Mouse (Mus musculus) adrenal gland, adult 2 months (tissue): ENCODE data around the gene Olfr24. TPM values are rescaled to one million over a fixed set of nuclear protein-coding genes. Genes with fewer than 3 reads are reported as not detected.
"Not testable (repeated sequence)": the region's sequence is repeated elsewhere in the genome, so short reads cannot be mapped to it uniquely, and the experiment has no call there.

Experiments
- DNase-seq: peaks from one replicate; pipeline ENCODE4 v3.0.0; 2021
- long read RNA-seq: library from polyadenylated mRNA; stranded (forward); transcript quantifications from one replicate; pipeline ENCODE4 v2.0.0, GENCODE M21; 2021
- polyA plus RNA-seq: library from polyadenylated mRNA; depleted of rRNA; stranded (reverse); fragments of >200 nt; gene quantifications from 2 replicates; pipeline ENCODE4 v1.2.3, GENCODE M21; 2012; rRNA removed
- total RNA-seq, 2 experiments: library from RNA; stranded (reverse); gene quantifications; 2 replicates each; pipeline ENCODE4 v1.2.3; 2021

Olfr24 gene
- total RNA-seq, result not detected
- polyA plus RNA-seq, result not detected in 2 replicates
- long read RNA-seq, result 0 reads

DNA sequence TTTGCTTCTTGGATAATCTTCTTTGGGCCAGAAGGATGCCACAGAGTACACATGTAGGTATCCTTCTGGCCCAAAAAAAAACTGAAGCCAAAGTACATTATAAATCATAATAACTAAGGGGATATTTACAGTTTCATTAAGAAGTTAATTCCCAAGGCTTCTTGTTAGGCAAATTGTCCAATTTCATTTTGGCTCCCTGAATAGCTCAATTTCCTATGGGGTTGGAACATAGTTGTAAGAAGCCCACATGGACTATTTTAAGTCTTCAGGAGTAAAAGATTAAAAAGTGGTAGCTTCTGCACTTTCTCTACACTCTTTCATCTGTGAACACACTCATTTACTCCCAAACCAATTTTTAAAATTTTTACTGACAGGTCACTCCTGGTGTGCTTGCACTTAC, at the start of gene Olfr24:
Gene Olfr24 (minus strand): TSS at position 101 of the 400 bp plus-strand sequence.
- no peak for DNase-seq

DNA sequence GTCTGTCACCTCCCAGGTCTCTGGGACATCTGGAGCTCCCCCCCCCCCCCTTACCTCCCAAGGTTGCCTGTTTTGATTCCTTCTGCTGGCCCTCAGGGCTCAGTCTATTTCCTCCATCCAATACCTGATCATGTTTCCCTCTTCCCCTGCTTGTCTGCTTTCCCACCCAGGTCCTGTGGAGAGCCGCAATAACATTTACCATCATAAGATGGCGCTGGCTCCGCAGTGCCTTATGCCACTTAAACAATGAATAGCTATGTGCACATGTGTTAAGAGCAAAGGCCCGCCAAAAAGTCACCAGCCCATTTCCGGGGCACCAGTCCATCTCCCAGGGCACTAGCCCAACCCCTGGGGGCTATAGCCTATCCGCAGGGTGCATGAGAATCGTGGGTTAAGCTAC, 21.5 kb upstream of the Olfr24 start:
- no peak for DNase-seq

DNA sequence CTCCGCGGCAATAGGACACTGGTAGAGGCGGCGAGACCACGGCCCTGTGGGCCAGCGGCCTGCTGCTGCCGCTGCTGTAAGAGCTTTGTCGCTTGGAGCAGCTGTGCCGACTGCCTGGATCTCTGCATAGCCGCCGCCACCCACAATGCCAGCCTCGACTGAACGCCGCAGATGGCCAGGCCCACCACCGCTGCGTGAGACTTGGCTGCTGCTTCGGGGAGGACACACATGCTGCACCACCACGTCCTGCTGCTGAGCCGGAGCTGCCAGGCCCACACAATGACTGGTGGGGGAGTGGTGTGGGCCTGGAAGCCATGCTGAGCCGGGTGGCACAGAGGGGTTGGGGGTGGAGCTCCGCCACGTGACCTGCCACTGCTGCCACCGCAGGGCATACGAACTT, 15.7 kb upstream of the Olfr24 start:
- no peak for DNase-seq

DNA sequence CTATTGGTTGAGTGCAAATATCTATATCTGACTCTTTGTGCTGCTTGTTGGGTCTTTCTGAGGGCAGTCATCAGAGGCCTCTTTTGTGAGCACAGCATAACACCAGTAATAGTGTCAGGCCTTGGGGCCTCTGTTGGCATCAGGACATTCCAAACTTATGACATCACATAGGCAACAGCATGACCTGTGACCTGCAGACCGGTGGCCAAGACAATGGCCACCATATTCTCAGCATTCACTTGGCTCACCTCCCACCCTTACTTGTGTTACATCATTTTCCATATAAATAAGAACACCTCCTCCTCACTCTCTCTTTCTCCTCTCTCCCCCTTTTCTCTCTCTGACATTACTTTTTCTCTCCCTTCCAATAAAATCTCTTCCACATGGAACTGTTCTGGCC, 15.2 kb upstream of the Olfr24 start:
- DNase-seq, result no peak

- DNase-seq, result no peak
Measured at GRCm38 (mm10) chr9:18755595-18755994, 8.2 kb downstream of the Olfr24 start.

GRCm38 (mm10) chr9:18744639-18745038, 19.2 kb downstream of the Olfr24 start:
- no peak for DNase-seq

DNA sequence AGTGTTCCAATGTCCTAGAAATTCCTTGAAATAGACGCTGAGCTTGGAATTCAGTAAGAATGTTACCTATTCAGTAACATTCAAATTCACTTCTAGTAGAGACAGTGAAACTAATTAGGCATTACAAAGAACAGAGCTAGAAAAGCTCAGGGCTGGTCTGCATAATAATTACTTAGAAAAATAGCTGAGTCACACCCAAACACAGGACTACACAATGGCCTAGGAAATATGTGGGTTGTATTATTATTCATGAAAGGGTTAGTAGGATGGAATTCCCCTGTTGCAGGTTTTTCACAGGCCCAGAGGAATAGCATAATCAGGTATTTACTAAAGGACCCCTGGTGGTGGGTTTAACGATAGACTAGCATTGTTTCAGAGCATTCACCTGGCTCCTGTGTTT, 29.6 kb downstream of the Olfr24 start:
- DNase-seq, result not testable (repeated sequence)

DNA sequence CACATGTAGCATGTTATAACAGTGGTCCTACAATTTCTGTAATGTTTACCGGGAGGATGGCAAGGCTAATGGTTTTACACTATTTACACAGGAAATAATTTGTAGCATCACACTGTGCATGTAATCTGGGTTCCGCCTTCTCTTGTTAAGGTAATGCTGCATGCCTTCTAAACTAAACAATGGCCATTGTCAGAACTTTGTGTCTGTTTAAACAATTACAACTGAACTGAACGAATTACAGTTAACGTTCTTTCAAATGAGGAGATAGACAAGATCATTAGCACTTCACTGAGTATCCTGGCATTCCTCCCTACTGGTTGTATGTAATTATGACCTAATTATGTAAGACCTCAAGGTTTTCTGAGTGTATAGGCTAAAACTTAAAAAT, 41.1 kb downstream of the Olfr24 start:
- DNase-seq, result no peak

GRCm38 (mm10) chr9:18721931-18722711, 41.7 kb downstream of the Olfr24 start:
- DNase-seq, result no peak

GRCm38 (mm10) chr9:18721011-18721410, 42.8 kb downstream of the Olfr24 start:
- DNase-seq, result no peak

GRCm38 (mm10) chr9:18705628-18706027, 58.2 kb downstream of the Olfr24 start:
- DNase-seq, result no peak

Other genes starting within 250 kb of the Olfr24 start
- 1 to 10 TPM; 2.7 to 3.7 TPM for gene Muc16, start 89.5 kb downstream of the Olfr24 start, total RNA-seq
- 0.13 and 0.16 TPM in 2 replicates for gene Muc16, start 89.5 kb downstream of the Olfr24 start, polyA plus RNA-seq
- not detected for gene Olfr828, start 55.5 kb upstream of the Olfr24 start, total RNA-seq
- gene Olfr828, start 55.5 kb upstream of the Olfr24 start, polyA plus RNA-seq, result not detected in 2 replicates
- not detected for gene Olfr829, start 90.9 kb upstream of the Olfr24 start, total RNA-seq
- gene Olfr829, start 90.9 kb upstream of the Olfr24 start, polyA plus RNA-seq, result not detected in 2 replicates
- not detected for gene Olfr830, start 110.7 kb upstream of the Olfr24 start, total RNA-seq
- not detected in 2 replicates for gene Olfr830, start 110.7 kb upstream of the Olfr24 start, polyA plus RNA-seq
- gene Olfr832, start 173.1 kb upstream of the Olfr24 start, total RNA-seq, result not detected
- not detected in 2 replicates for gene Olfr832, start 173.1 kb upstream of the Olfr24 start, polyA plus RNA-seq
- not detected for gene Olfr834, start 224.0 kb upstream of the Olfr24 start, total RNA-seq
- gene Olfr834, start 224.0 kb upstream of the Olfr24 start, polyA plus RNA-seq, result not detected in 2 replicates